Mouse (Mus musculus) spleen, adult 2 months (tissue): ENCODE results near the gene Maml2. TPM values are rescaled to one million over a fixed set of nuclear protein-coding genes. Genes with fewer than 3 reads are reported as not detected.

Source experiments
- DNase-seq, 2 experiments: peaks; one replicate each; pipeline versions ENCODE4 v3.0.0 to v3.0.0-alpha.2; 2012 to 2021; ENCODE audit warnings: low spot score in 2 of 2, low read depth in 1 of 2
- H3K27ac ChIP-seq: fragments of 200-500 bp; 2 replicates; pipeline ENCODE4 v1.5.1; 2012; ENCODE audit warnings: low read length, inconsistent platforms; ENCODE audit not compliant: insufficient read depth
- H3K27me3 ChIP-seq: fragments of 200-500 bp; 2 replicates; pipeline ENCODE4 v1.6.1; 2012; ENCODE audit warnings: mild to moderate bottlenecking, moderate library complexity, low read length, inconsistent platforms; ENCODE audit not compliant: control insufficient read depth, insufficient read depth
- H3K36me3 ChIP-seq: fragments of 200-500 bp; 2 replicates; pipeline ENCODE4 v1.6.1; 2012; ENCODE audit warnings: mild to moderate bottlenecking, low read length, inconsistent platforms; ENCODE audit not compliant: control insufficient read depth, insufficient read depth
- H3K4me1 ChIP-seq: fragments of 200-500 bp; 2 replicates; pipeline ENCODE4 v1.6.1; 2011; ENCODE audit warnings: inconsistent platforms; ENCODE audit not compliant: control insufficient read depth, insufficient read depth, insufficient read length
- H3K4me3 ChIP-seq: fragments of 200-500 bp; 2 replicates; pipeline ENCODE4 v1.5.1; 2011; ENCODE audit warnings: mild to moderate bottlenecking, inconsistent platforms; ENCODE audit not compliant: insufficient read depth, insufficient read length; ENCODE audit errors: extremely low read depth
- CTCF ChIP-seq: fragments of 200-500 bp; IDR thresholded peaks from 2 replicates; pipeline ENCODE4 v1.5.1; 2011; ENCODE audit warnings: mild to moderate bottlenecking, inconsistent platforms; ENCODE audit not compliant: insufficient read depth, insufficient read length, insufficient replicate concordance; ENCODE audit errors: extremely low read depth
- POLR2A ChIP-seq: fragments of 200-500 bp; IDR thresholded peaks from 2 replicates; pipeline ENCODE4 v1.6.1; 2011; ENCODE audit warnings: low read depth, low read length, inconsistent platforms
- WGBS: fragments of 180-500 bp; shearing (Covaris S2); methylation state at CpG from one replicate; pipeline ENCODE4 v1.1.7; 2018; 5-methylcytosine and 5-hydroxymethylcytosine counted together
- polyA plus RNA-seq: library from polyadenylated mRNA; depleted of rRNA; stranded (reverse); fragments of >200 nt; gene quantifications from 2 replicates; pipeline ENCODE4 v1.2.3, GENCODE M21; 2012

The Maml2 gene
- polyA plus RNA-seq, 1 experiment, result 9.4 TPM

- Histone ChIP-seq H3K4me1 (peaks cover 49% of the 10 kb centered on the region), H3K4me3 (no peak overlapping the region), H3K36me3 (no peaks in the 10 kb centered on the region), H3K27me3 (no peaks in the 10 kb centered on the region), H3K27ac (no peak overlapping the region)
- TF ChIP-seq CTCF, result no peak
- TF ChIP-seq POLR2A, result no peak
- DNase-seq, result peak in 1 of 2 experiments; percentile 29
- WGBS, result 73% methylated on average over 9 of the region's 9 CpGs
These were observed 3.4 kb downstream of the Maml2 start for GRCm38 (mm10) chr9:13300891-13301782.

GRCm38 (mm10) chr9:13302183-13302825 is 4.5 kb downstream of the Maml2 start:
- no peaks in the 10 kb centered on the region for H3K36me3 ChIP-seq
- H3K4me3 ChIP-seq, result no peak overlapping the region
- H3K4me1 ChIP-seq, result peaks cover 49% of the 10 kb centered on the region
- no peak overlapping the region; the same call in 1 of the 2 replicates for H3K27ac ChIP-seq
- TF ChIP-seq CTCF (no peak), POLR2A (no peak)
- 41% methylated on average over 6 of the region's 6 CpGs for WGBS
- no peak for DNase-seq
- no peaks in the 10 kb centered on the region for H3K27me3 ChIP-seq

GRCm38 (mm10) chr9:13303099-13303771 is 5.5 kb downstream of the Maml2 start:
- Histone ChIP-seq H3K27me3 (no peaks in the 10 kb centered on the region), H3K4me3 (no peak overlapping the region), H3K36me3 (no peaks in the 10 kb centered on the region), H3K27ac (0 out of 2 replicates have a peak overlapping the region, but pooled peaks have one; percentile 9), H3K4me1 (peaks cover 49% of the 10 kb centered on the region)
- DNase-seq, result no peak
- TF ChIP-seq CTCF, result no peak
- no peak for TF ChIP-seq POLR2A
- WGBS, result 67% methylated on average over 5 of the region's 5 CpGs

GRCm38 (mm10) chr9:13303976-13304375 is 6.2 kb downstream of the Maml2 start:
- Histone ChIP-seq H3K27me3 (no peaks in the 10 kb centered on the region), H3K4me3 (peak overlapping the region; percentile 26; the same call in 1 of the 2 replicates), H3K27ac (peak overlapping the region; percentile 74), H3K4me1 (peaks cover 45% of the 10 kb centered on the region), H3K36me3 (no peaks in the 10 kb centered on the region)
- WGBS, result 13% methylated on average over 6 of the region's 6 CpGs
- no peak for TF ChIP-seq CTCF
- DNase-seq, result peak in 1 of 2 experiments; percentile 46

GRCm38 (mm10) chr9:13306471-13306870 is 8.7 kb downstream of the Maml2 start:
- 98% methylated on average over 3 of the region's 3 CpGs for WGBS
- DNase-seq, result no peak

GRCm38 (mm10) chr9:13307226-13307625 is 9.5 kb downstream of the Maml2 start:
- H3K4me3 ChIP-seq, result no peak overlapping the region
- no peaks in the 10 kb centered on the region for H3K27me3 ChIP-seq
- 82% methylated on average over 4 of the region's 4 CpGs for WGBS
- H3K36me3 ChIP-seq, result no peaks in the 10 kb centered on the region
- no peak for TF ChIP-seq POLR2A
- TF ChIP-seq CTCF, result no peak
- no peak overlapping the region for H3K27ac ChIP-seq
- no peak for DNase-seq
- H3K4me1 ChIP-seq, result peaks cover 19% of the 10 kb centered on the region

More at GRCm38 (mm10) chr9:13306471-13306870, 8.7 kb downstream of the Maml2 start:
- no peak overlapping the region for H3K27ac ChIP-seq
- H3K4me1 ChIP-seq, result peaks cover 25% of the 10 kb centered on the region
- H3K4me3 ChIP-seq, result no peak overlapping the region
- no peak for TF ChIP-seq POLR2A
- TF ChIP-seq CTCF, result no peak
- no peaks in the 10 kb centered on the region for H3K36me3 ChIP-seq
- no peaks in the 10 kb centered on the region for H3K27me3 ChIP-seq

GRCm38 (mm10) chr9:13308718-13309117 is 11.0 kb downstream of the Maml2 start:
- Histone ChIP-seq H3K27me3 (no peaks in the 10 kb centered on the region), H3K27ac (no peak overlapping the region), H3K4me3 (no peak overlapping the region), H3K4me1 (peaks cover 7% of the 10 kb centered on the region), H3K36me3 (no peaks in the 10 kb centered on the region)
- no peak for DNase-seq
- 85% methylated on average over 8 of the region's 8 CpGs for WGBS
- TF ChIP-seq POLR2A, result no peak
- TF ChIP-seq CTCF, result no peak
